Mouse (Mus musculus) liver, embryonic 14.5 days (tissue): ENCODE results near the gene Mcm7. TPM values are rescaled to one million over a fixed set of nuclear protein-coding genes. Genes with fewer than 3 reads are reported as not detected.

Experiments
- ATAC-seq: fragments of 200-750 bp; cut with Nextera tagmentation; 2 replicates; pipeline ENCODE4 v1.8.0; 2017; ENCODE audit warnings: moderate number of reproducible peaks, mild to moderate bottlenecking, moderate library complexity; ENCODE audit not compliant: insufficient read depth
- DNase-seq, 3 experiments: peaks; one replicate each; pipeline ENCODE4 v3.0.0-alpha.2; 2012 to 2013; ENCODE audit warnings: low read depth in 3 of 3, low spot score in 3 of 3
- H3K27ac ChIP-seq: fragments of 300-500 bp; sonication (generic); 2 replicates; pipeline ENCODE4 v1.5.1; 2014; ENCODE audit warnings: moderate library complexity, mild to moderate bottlenecking, control low read depth, inconsistent platforms
- H3K27me3 ChIP-seq: fragments of 300-500 bp; sonication (generic); 2 replicates; pipeline ENCODE4 v1.6.1; 2014; ENCODE audit warnings: mild to moderate bottlenecking, low read length, moderate library complexity; ENCODE audit not compliant: control insufficient read depth, insufficient read depth
- H3K36me3 ChIP-seq: fragments of 300-500 bp; sonication (generic); replicated peaks from 2 replicates; pipeline ENCODE4 v1.6.1; 2014; ENCODE audit warnings: low read depth; ENCODE audit not compliant: control insufficient read depth, insufficient read depth
- H3K4me1 ChIP-seq, 2 experiments: fragments of 200-500 bp in 1 of 2; fragments of 300-500 bp in 1 of 2; sonication (generic) in 1 of 2; replicated peaks; 2 replicates each; pipeline ENCODE4 v1.6.1; 2012 to 2014; ENCODE audit warnings: antibody characterized with exemption in 1 of 2, inconsistent platforms in 1 of 2, low read length in 1 of 2; ENCODE audit not compliant: control insufficient read depth in 2 of 2, insufficient read depth in 2 of 2
- H3K4me2 ChIP-seq: fragments of 300-500 bp; sonication (generic); 2 replicates; pipeline ENCODE4 v1.6.1; 2014; ENCODE audit warnings: low read depth, mild to moderate bottlenecking, control low read depth, moderate library complexity
- H3K4me3 ChIP-seq, 2 experiments: fragments of 200-500 bp in 1 of 2; fragments of 300-500 bp in 1 of 2; sonication (generic) in 1 of 2; 2 replicates each; pipeline ENCODE4 v1.5.1; 2012 to 2014; ENCODE audit warnings: low read depth in 2 of 2, low read length in 2 of 2, mild to moderate bottlenecking in 2 of 2, control low read depth in 1 of 2, inconsistent platforms in 1 of 2, moderate library complexity in 1 of 2; ENCODE audit not compliant: insufficient read depth in 1 of 2
- H3K9ac ChIP-seq: fragments of 300-500 bp; sonication (generic); replicated peaks from 2 replicates; pipeline ENCODE4 v1.6.1; 2014; ENCODE audit warnings: mild to moderate bottlenecking, control low read depth, moderate library complexity
- H3K9me3 ChIP-seq: fragments of 300-500 bp; sonication (generic); 2 replicates; pipeline ENCODE4 v1.6.1; 2016; ENCODE audit warnings: low read length, mixed read lengths; ENCODE audit not compliant: control insufficient read depth
- CTCF ChIP-seq: IDR thresholded peaks from 2 replicates; pipeline ENCODE4 v1.5.1; 2016; ENCODE audit warnings: antibody characterized with exemption, low read depth, control low read depth
- EP300 ChIP-seq: IDR thresholded peaks from 2 replicates; pipeline ENCODE4 v1.6.1; 2016; ENCODE audit warnings: antibody characterized with exemption, low read depth
- WGBS: fragments of 180-500 bp; shearing (Covaris S2); extraction: QIAGEN DNeasy Blood & Tissue Kit; methylation state at CpG from one replicate; pipeline ENCODE4 v1.1.7; 2014; ENCODE audit not compliant: insufficient replicate concordance; 5-methylcytosine and 5-hydroxymethylcytosine counted together
- polyA plus RNA-seq, 2 experiments: library from polyadenylated mRNA; depleted of rRNA in 1 of 2; stranded (reverse) in 1 of 2; unstranded in 1 of 2; fragments of >200 nt; fragmentation: Nextera tagmentation in 1 of 2; extraction: Ambion mirVana in 1 of 2; gene quantifications; 2 replicates each; pipeline versions ENCODE4 v1.2.1 to v1.2.3; 2012 to 2014

Mcm7 gene
- polyA plus RNA-seq, 2 experiments: 116 to 182 TPM

DNA sequence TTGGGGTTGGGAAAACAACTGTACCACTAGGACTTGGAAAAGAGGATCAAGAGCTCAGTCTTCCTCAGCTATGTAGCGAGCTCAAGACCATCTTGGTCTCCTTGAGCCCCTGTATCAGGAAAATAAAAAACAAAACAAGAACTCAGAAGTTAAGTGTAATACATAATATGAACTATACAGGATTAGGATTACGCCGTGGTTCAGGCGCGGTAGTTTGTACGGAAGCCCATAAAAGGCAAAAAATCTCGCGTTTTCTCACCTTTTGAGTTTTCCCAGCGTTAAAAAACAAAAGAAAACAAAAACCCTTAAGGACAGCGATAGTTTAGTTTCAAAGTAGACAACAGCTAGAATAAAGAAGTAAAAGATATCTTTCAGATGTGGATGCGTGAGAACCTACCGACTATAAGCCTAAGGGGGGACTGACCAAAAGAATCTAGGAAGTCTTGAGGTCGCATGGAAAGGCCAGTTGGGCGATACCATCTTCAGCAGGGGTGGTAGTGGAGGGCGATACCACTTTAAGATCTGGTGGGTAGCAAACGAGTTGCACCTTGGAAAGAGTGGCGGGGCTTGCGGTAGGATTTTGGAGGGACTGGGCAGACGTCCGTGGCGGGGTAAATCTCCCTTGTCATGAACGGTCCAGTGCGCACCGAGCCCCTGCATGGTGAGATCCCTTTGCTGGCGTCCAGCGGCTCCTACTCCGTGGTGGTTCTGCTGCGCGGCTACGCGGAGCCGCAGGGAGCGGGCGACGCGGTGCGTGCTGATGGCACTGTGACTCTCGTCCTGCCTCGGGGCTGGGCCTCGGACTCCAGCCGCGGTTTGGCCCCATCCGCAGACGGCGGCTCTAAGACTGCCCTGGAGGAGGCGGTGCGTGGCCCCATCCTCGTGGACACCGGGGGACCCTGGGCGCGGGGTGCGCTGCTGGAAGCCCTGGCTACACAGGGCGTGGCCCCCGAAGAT, 21.8 kb upstream of the Mcm7 start, which contains the start of gene Mblac1:
Mblac1 (plus strand) TSS at position 544 of the 957 bp plus-strand sequence.
- Histone ChIP-seq H3K9ac (peak within 1 kb of the TSS; percentile 83), H3K36me3 (peaks cover 5% of the 10 kb centered on the region; the same call in 1 of the 2 replicates), H3K27ac (peak within 1 kb of the TSS; percentile 22; the same call in 1 of the 2 replicates), H3K4me3 (peak within 1 kb of the TSS; percentile 74 to 81), H3K9me3 (no peaks in the 10 kb centered on the region), H3K4me1 (peaks cover 0 to 6% of the 10 kb centered on the region in 2 experiments; a peak in 3 of 4 replicates), H3K4me2 (peak within 1 kb of the TSS; percentile 82), H3K27me3 (no peaks in the 10 kb centered on the region)
- 5% methylated on average over 54 of the region's 54 CpGs for WGBS
- TF ChIP-seq EP300 (peak; percentile 20; the same call in 1 of the 2 replicates), CTCF (no peak)
- DNase-seq (peak; percentile 79 to 84 (median 82)), ATAC-seq (peak; percentile 80)

GRCm38 (mm10) chr5:138187661-138188306, 15.6 kb upstream of the Mcm7 start:
- Histone ChIP-seq H3K9ac (peak overlapping the region; percentile 86), H3K4me3 (peak overlapping the region; percentile 75 to 99), H3K27me3 (no peaks in the 10 kb centered on the region), H3K4me2 (peak overlapping the region; percentile 93), H3K9me3 (no peaks in the 10 kb centered on the region), H3K36me3 (peaks cover 8% of the 10 kb centered on the region; the same call in 1 of the 2 replicates), H3K4me1 (peaks cover 13 to 14% of the 10 kb centered on the region in 2 experiments), H3K27ac (peak overlapping the region; percentile 81)
- DNase-seq (peak; percentile 74 to 77 (median 76)), ATAC-seq (peak; percentile 81)
- TF ChIP-seq CTCF (no peak), EP300 (no peak)
- WGBS: under 1% methylated on average over 10 of the region's 10 CpGs

DNA sequence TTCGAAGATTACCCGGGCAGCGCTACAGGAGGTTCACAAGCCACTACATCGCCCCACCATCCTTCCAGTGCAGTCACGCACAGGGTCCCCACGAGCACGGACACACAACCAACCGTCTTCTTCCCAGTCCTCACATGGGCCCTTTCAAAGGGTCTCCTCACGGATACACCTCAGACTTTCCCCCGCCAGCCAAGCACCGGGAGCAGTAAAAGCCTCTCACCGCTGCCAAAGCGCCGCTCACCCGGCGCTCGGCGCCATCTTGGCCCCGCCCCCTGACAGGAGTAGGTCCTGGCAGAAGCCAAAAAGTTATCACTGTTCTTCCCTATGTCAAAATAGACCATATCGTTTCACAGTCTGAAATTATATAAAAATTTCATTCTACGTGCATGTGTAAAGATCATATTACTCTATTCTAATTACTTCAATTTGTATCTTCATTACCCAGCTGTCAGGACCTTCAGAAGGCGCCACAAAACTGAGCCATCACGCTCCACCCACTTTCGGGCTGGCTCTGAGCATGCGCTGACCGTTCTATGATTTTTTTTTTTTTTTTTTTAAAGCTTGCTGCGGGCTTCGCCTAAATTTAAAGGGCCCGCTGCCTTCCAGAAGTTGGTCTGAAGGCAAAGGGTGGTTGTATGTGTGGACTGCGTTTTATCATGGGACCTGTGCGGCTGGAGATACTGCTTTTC, 14.9 kb upstream of the Mcm7 start, which contains the start of the genes Taf6 and Cnpy4:
Taf6 (minus strand) TSS at position 502 of the 689 bp plus-strand sequence.
Cnpy4 (plus strand) TSS at position 536 of the 689 bp plus-strand sequence.
- TF ChIP-seq EP300: peak; percentile 97
- no peak for TF ChIP-seq CTCF
- peak; percentile 85 for ATAC-seq
- peak within 1 kb of the TSS; percentile 93 for H3K4me2 ChIP-seq

DNA sequence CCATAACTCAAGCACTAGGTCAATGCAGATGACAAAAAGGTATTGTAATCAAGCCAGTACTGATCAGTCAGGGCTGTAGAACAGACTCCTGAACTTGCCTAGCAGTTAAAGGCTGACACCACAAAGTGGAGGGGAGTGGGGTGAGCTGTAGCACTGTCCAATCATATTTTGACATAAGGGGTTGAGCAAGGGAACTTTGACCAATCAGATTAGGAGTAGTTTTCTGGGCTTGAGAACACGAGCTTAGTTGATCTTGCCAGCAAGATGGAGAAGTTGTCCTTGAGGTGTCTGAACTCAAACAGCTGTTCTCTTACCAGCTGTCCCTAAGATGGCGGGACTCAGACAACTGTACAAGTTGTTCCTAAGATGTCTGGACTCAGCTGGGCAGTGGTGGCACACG, 995 bp upstream of the Mcm7 start:
- H3K4me3 ChIP-seq: peak overlapping the region in 1 of 2 experiments; percentile 88; a peak in 1 of 4 replicates
- ATAC-seq: no peak
- no peak overlapping the region; the same call in 1 of the 2 replicates for H3K27ac ChIP-seq
- H3K36me3 ChIP-seq: peaks cover 44% of the 10 kb centered on the region
- DNase-seq: no peak
- no peaks in the 10 kb centered on the region for H3K27me3 ChIP-seq
- no peaks in the 10 kb centered on the region for H3K9me3 ChIP-seq
- peak overlapping the region; percentile 82 for H3K4me2 ChIP-seq
- TF ChIP-seq CTCF: no peak
- H3K9ac ChIP-seq: peak overlapping the region; percentile 18
- 59% methylated on average over 3 of the region's 3 CpGs for WGBS
- peaks cover 15 to 16% of the 10 kb centered on the region in 2 experiments for H3K4me1 ChIP-seq

More for the DNA sequence above, 14.9 kb upstream of the Mcm7 start, which contains the start of the genes Taf6 and Cnpy4:
- Histone ChIP-seq H3K4me1 (peaks cover 13 to 14% of the 10 kb centered on the region in 2 experiments), H3K9ac (peak within 1 kb of the TSS; percentile 90), H3K27ac (peak within 1 kb of the TSS; percentile 81), H3K4me3 (peak within 1 kb of the TSS; percentile 75 to 99), H3K27me3 (no peaks in the 10 kb centered on the region), H3K36me3 (peaks cover 12% of the 10 kb centered on the region), H3K9me3 (no peaks in the 10 kb centered on the region)
- WGBS: under 1% methylated on average over 31 of the region's 31 CpGs
- peak; percentile 78 to 86 (median 81) for DNase-seq
